Mouse (Mus musculus): ENCODE results near the gene Ptcd1.
"Not testable (repeated sequence)": the region's sequence is repeated elsewhere in the genome, so short reads cannot be mapped to it uniquely, and the experiment has no call there.

Ptcd1 gene

DNA sequence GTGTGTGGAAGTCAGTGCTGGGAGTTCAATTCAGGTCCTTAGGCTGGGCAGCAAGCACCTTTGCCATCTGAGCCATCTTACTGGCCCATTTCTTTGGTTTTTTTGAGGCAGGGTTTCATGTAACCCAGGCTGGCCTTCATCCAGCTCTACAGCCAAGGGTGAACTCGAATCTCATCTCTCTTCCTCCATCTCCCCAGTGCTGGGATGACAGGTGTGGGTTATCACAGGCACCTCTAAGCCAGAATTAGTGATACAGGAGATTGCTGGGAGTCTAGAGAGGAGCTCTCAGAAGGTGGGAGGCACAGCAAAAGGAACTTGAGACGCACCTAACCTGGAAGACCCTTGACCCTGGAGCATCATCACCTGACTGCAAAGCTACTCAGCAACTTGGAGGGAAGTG lies 53.5 kb downstream of the Ptcd1 start:
- no peak for DNase-seq

DNA sequence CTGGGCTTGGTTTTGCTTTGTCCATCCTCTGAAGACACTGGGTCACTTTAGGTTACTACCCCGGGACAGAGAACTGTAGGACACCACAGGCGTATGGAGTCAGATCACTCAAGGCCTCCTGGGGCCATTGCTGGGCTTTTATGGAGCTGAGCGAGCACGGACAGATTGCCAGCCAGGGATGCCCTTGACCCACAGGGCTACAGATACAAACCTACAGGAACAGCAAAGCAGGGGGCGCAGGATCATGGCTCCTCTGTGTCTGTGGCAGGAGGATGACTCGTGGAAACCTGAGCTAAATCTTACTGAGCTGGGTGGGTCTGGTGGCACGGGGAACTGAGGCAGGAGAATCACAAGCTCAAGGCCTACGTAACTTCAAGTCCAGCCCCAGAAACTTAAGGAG lies 54.3 kb downstream of the Ptcd1 start:
- no peak for DNase-seq

DNA sequence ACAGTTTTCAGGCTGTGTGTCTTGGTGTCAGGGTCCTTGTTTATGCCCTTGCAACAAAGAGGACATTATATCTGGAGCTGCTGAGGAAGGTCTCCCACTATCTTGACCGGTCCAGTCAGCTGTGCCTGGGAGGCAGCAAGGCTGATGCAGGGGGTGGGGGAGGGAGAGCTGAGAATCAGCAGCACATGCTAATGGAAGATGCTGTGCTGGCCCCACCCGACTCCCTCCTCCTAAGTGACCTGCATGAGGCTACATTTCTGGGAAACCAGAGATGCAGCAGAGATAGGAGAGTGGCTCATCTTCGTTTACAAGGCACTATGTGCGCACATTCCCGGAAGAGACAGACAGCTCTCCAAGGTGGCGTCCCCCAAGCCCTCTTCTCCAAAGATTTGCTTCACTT lies 56.5 kb downstream of the Ptcd1 start:
- no peak for DNase-seq

DNA sequence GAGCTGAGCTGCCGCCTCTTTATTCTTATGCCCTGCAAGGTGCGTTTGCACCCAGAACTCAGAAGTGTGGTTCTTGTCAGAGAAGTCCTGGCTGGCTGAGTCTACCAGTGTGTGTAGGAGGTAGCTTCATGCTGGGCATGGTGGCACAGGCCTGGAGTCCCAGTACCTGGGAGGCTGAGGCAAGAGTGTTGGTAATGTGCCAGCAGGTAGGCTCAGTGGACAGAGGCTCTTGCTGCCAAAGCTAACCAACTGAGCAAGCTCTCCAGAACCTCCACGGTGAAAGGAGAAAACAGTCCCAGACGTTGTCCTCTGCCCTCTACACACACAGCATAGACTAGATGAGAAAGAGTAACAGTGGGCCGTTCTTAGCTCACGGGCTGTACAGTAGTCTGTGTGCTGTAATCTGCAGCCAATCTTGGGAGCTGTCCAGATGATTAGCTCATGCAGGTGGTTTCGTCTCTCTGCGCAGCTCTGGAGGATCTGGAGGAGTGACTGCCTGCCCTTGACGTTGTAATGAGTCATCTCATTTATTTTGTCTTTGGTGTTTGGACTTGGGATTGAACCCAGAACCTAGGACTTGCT lies 61.1 kb downstream of the Ptcd1 start:
- no peak for DNase-seq

DNA sequence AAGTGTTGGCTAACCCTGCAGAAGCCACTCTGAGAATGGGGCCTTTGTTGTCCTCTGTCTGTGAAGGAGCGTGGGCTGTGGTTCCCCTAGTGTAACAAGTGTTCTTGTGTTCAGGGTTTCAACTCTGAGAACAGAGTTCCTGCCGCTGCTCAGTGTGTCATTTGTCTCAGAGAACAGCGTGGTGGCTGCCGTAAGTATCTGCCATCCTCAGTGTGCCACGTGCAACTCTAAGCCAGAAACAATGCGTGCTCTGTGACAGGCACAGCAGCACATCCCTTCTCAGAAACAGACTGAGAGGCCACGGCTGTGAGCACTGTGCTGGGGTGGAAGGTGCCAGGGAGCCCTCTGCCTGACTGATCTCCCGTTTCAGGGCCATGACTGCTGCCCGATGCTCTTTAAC lies 62.6 kb downstream of the Ptcd1 start:
- peak; percentile 15 for DNase-seq

DNA sequence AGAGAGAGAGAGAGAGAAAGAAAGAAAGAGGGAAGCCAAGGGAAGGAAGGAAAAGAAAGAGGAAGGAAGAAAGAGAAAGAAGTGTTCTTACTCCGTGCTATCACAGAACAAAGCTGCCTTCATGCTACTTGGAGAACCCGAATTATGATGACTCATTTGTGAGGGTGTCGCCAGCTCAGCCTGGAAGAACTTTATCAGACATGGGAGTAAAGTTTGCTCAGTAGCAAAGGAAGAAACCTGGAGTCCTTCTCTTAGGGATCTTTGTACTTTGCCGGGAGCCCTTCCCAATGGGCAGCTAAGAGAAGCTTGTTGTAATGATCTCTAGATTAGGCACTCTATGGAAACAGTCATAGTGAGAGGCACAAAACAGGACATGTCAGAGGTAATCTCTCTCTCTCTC lies 64.2 kb downstream of the Ptcd1 start:
- DNase-seq, result no peak

DNA sequence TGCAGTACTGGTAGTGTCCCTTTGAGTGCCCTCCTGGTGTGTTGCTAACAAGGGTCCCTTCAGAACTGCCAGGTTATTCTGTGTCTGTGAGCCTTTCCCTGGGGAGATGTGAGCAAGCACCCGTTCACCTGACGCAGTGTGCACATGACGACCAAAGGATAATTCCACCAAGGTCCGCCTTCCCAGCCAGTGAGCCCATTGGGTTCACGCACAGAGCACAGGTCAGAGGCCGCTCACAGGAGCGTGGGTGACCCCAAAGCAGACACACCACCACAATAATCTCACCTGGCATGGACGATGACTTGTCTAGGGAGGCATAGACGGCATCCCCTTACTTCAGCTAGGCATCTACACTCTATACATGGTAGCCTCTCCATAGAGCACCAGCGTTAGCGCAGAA lies 65.5 kb downstream of the Ptcd1 start:
- not testable (repeated sequence) for DNase-seq

DNA sequence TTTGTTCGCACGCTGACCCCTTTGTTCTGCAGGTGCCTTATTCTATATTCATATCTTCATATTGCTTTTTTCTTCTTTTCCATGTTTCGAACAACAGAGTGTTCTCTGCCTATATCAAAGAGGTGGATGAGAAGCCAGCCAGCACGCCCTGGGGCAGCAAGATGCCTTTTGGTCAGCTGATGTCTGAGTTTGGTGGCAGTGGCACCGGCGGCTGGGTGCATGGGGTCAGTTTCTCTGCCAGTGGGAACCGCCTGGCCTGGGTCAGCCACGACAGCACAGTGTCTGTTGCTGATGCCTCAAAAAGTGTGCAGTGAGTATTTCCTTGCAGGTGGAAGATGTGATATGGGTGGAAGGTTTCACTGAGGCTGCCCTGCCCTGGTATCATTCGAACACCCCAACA lies 65.9 kb downstream of the Ptcd1 start:
- DNase-seq, result no peak

DNA sequence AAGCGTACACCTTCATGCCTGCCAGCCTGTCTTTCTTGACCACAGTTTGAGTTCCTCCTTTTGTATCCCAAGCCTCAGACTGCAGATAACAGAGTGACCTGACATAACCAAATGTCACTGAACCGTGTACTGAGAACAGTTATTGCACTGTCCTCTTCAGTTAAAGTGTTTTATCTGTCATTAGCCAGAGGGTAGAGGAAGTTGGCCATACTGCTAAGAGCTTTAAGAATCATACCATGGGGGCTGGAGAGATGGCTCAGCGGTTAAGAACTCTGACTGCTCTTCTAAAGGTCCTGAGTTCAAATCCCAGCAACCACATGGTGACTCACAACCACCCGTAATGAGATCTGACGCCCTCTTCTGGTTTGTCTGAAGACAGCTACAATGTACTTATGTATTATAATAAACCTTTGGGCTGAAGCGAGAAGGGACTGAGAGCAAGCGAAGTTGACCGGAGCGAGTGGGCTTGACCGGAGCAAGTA lies 68.5 kb downstream of the Ptcd1 start:
- no peak for DNase-seq
